Mouse (Mus musculus) spleen, adult 2 months (tissue): ENCODE measurements around the gene Rpl6. TPM values are rescaled to one million over a fixed set of nuclear protein-coding genes. Genes with fewer than 3 reads are reported as not detected.
"Not testable (repeated sequence)": the region's sequence is repeated elsewhere in the genome, so short reads cannot be mapped to it uniquely, and the experiment has no call there.

ENCODE experiments used
- DNase-seq, 2 experiments: peaks; one replicate each; pipeline versions ENCODE4 v3.0.0 to v3.0.0-alpha.2; 2012 to 2021; ENCODE audit warnings: low spot score in 2 of 2, low read depth in 1 of 2
- H3K27ac ChIP-seq: fragments of 200-500 bp; 2 replicates; pipeline ENCODE4 v1.5.1; 2012; ENCODE audit warnings: low read length, inconsistent platforms; ENCODE audit not compliant: insufficient read depth
- H3K27me3 ChIP-seq: fragments of 200-500 bp; 2 replicates; pipeline ENCODE4 v1.6.1; 2012; ENCODE audit warnings: mild to moderate bottlenecking, moderate library complexity, low read length, inconsistent platforms; ENCODE audit not compliant: control insufficient read depth, insufficient read depth
- H3K36me3 ChIP-seq: fragments of 200-500 bp; 2 replicates; pipeline ENCODE4 v1.6.1; 2012; ENCODE audit warnings: mild to moderate bottlenecking, low read length, inconsistent platforms; ENCODE audit not compliant: control insufficient read depth, insufficient read depth
- H3K4me1 ChIP-seq: fragments of 200-500 bp; 2 replicates; pipeline ENCODE4 v1.6.1; 2011; ENCODE audit warnings: inconsistent platforms; ENCODE audit not compliant: control insufficient read depth, insufficient read depth, insufficient read length
- H3K4me3 ChIP-seq: fragments of 200-500 bp; 2 replicates; pipeline ENCODE4 v1.5.1; 2011; ENCODE audit warnings: mild to moderate bottlenecking, inconsistent platforms; ENCODE audit not compliant: insufficient read depth, insufficient read length; ENCODE audit errors: extremely low read depth
- CTCF ChIP-seq: fragments of 200-500 bp; IDR thresholded peaks from 2 replicates; pipeline ENCODE4 v1.5.1; 2011; ENCODE audit warnings: mild to moderate bottlenecking, inconsistent platforms; ENCODE audit not compliant: insufficient read depth, insufficient read length, insufficient replicate concordance; ENCODE audit errors: extremely low read depth
- POLR2A ChIP-seq: fragments of 200-500 bp; IDR thresholded peaks from 2 replicates; pipeline ENCODE4 v1.6.1; 2011; ENCODE audit warnings: low read depth, low read length, inconsistent platforms
- WGBS: fragments of 180-500 bp; shearing (Covaris S2); methylation state at CpG from one replicate; pipeline ENCODE4 v1.1.7; 2018; 5-methylcytosine and 5-hydroxymethylcytosine counted together
- polyA plus RNA-seq: library from polyadenylated mRNA; depleted of rRNA; stranded (reverse); fragments of >200 nt; gene quantifications from 2 replicates; pipeline ENCODE4 v1.2.3, GENCODE M21; 2012

Gene Rpl6
- polyA plus RNA-seq, 1 experiment = 281 TPM

DNA sequence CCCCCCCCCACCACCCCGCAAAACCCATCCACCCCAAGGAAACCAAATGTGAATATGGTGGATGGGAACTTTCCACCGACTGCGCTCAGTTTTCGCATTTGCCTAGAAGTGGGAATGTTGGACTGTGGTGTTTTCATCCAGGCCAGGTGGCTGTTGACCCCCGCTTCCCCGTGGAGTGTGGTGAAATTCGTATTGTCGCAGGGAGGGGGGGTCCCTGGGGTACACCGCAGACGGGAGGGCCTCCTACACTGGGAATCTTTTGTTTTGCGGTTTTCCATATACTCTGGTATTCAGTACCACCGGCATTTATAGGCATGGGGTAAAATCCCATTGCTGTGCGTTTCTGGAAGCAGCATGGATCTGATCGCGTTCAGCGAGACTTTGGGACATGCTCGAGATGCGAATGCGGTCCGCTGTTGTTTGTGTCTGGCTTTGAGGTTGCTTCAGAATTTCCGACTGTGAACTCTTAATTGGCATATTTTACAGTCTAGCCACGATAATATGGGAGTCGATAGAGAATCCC is 17.1 kb downstream of the Rpl6 start:
- Histone ChIP-seq H3K27ac (no peak overlapping the region), H3K4me1 (peaks cover 2% of the 10 kb centered on the region; the same call in 1 of the 2 replicates), H3K36me3 (no peaks in the 10 kb centered on the region), H3K27me3 (no peaks in the 10 kb centered on the region), H3K4me3 (no peak overlapping the region)
- no peak for TF ChIP-seq CTCF
- DNase-seq = no peak
- WGBS = 40% methylated on average over 22 of the region's 23 CpGs

DNA sequence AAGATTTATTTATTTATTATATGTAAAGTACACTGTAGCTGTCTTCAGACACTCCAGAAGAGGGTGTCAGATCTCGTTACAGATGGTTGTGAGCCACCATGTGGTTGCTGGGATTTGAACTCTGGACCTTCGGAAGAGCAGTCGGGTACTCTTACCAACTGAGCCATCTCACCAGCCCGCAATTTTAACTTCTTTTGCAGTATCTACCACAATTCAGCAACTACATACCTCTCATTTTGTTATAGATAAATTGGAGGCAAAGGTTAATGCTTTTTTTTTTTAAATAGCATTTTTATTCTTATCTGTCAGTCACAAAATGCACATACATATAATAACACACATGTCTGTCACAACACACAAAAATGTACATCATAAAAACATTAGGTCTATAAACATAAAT is 19.7 kb downstream of the Rpl6 start:
- not testable (repeated sequence) for H3K4me1 ChIP-seq, DNase-seq, H3K27ac ChIP-seq, H3K4me3 ChIP-seq, H3K27me3 ChIP-seq, H3K36me3 ChIP-seq
- WGBS = 79% methylated on average over 4 of the region's 4 CpGs

- H3K27ac ChIP-seq = no peak overlapping the region
- no peaks in the 10 kb centered on the region for H3K27me3 ChIP-seq
- no peak for DNase-seq
- TF ChIP-seq POLR2A (no peak), CTCF (no peak)
- no peak overlapping the region for H3K4me3 ChIP-seq
- H3K36me3 ChIP-seq = no peaks in the 10 kb centered on the region
- peaks cover 2% of the 10 kb centered on the region; the same call in 1 of the 2 replicates for H3K4me1 ChIP-seq
- WGBS = 65% methylated on average over 3 of the region's 3 CpGs
These were observed 20.6 kb downstream of the Rpl6 start for GRCm38 (mm10) chr5:121224856-121225255.

GRCm38 (mm10) chr5:121225854-121226253 is 21.6 kb downstream of the Rpl6 start:
- WGBS = 85% methylated on average over 2 of the region's 2 CpGs
- Histone ChIP-seq H3K4me3 (no peak overlapping the region), H3K27ac (no peak overlapping the region), H3K27me3 (no peaks in the 10 kb centered on the region), H3K36me3 (no peaks in the 10 kb centered on the region), H3K4me1 (peaks cover 2% of the 10 kb centered on the region; the same call in 1 of the 2 replicates)
- DNase-seq = no peak
- TF ChIP-seq POLR2A (no peak), CTCF (no peak)

GRCm38 (mm10) chr5:121226406-121226805 is 22.1 kb downstream of the Rpl6 start:
- Histone ChIP-seq H3K36me3 (no peaks in the 10 kb centered on the region), H3K4me1 (no peaks in the 10 kb centered on the region; the same call in 1 of the 2 replicates), H3K4me3 (no peak overlapping the region), H3K27me3 (no peaks in the 10 kb centered on the region), H3K27ac (no peak overlapping the region)
- WGBS = 85% methylated on average over 3 of the region's 3 CpGs
- TF ChIP-seq CTCF = no peak
- no peak for DNase-seq

DNA sequence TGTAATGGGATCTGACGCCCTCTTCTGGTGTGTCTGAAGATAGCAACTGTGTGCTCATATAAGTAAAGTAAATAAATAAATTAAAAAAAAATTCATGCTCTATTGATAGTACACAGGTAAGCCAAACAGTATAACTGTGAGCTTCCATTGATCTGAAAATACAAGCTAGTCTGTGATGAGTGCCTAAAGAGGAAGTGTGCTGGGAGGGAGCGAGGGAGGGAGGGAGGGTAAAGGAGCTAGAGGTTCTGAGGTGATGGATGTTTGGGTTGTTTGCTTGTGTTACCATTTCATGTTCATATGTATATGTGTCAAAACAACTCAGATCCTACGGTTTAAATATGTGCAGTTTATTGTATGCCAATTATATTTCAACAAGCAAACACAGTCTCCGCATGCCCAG is 22.6 kb downstream of the Rpl6 start:
- WGBS = 81% methylated on average over 4 of the region's 4 CpGs
- H3K4me3 ChIP-seq = no peak overlapping the region
- no peaks in the 10 kb centered on the region; the same call in 1 of the 2 replicates for H3K4me1 ChIP-seq
- TF ChIP-seq POLR2A (no peak), CTCF (no peak)
- H3K36me3 ChIP-seq = no peaks in the 10 kb centered on the region
- no peak for DNase-seq
- no peak overlapping the region for H3K27ac ChIP-seq
- no peaks in the 10 kb centered on the region for H3K27me3 ChIP-seq

DNA sequence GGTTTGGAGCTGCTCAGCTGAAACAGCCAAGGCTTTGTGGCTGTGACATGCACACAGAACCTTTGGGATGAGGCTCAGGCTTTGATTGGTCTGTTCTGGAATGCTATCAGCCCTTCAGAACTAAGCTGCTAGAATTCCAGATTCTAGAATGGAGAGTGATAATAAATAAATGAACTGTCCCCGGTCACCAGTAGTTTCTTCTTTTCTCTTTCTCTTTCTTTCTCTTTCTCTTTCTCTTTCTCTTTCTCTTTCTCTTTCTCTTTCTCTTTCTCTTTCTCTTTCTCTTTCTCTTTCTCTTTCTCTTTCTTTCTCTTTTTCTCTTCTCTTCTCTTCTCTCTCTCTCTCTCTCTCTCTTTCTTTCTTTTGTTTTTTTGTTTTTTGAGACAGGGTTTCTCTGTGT is 23.0 kb downstream of the Rpl6 start:
- not testable (repeated sequence) for H3K4me1 ChIP-seq, H3K4me3 ChIP-seq, H3K27me3 ChIP-seq, H3K36me3 ChIP-seq, DNase-seq, H3K27ac ChIP-seq
- whole genome bisulfite sequencing = 82% methylated on average over 1 of the region's 1 CpGs

DNA sequence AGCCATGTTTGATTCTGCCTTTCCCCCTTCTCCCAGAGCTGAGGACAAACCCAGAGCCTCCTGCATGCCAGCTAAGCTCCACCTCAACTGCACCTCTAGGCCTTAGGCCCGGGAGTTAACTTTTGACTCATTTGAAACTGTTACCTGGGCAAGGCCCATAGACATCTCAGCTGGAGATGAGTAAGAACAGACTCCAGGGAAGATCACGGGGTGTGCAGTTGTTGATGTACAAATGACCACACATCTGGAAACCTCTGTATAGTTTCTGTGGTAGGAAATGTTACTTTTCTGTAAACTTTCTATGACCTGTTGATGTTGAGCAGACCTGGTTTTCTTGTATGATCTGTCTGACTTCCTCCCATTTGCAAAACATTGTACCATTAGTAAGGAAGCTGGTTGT is 24.9 kb downstream of the Rpl6 start:
- Histone ChIP-seq H3K4me1 (no peaks in the 10 kb centered on the region; the same call in 1 of the 2 replicates), H3K4me3 (no peak overlapping the region), H3K36me3 (no peaks in the 10 kb centered on the region), H3K27me3 (no peaks in the 10 kb centered on the region), H3K27ac (no peak overlapping the region)
- no peak for DNase-seq
- 79% methylated on average over 2 of the region's 2 CpGs for WGBS
- TF ChIP-seq CTCF (no peak), POLR2A (no peak)
